ENCODE assay signal across 17 mouse cellular contexts in the genomic region with DNA sequence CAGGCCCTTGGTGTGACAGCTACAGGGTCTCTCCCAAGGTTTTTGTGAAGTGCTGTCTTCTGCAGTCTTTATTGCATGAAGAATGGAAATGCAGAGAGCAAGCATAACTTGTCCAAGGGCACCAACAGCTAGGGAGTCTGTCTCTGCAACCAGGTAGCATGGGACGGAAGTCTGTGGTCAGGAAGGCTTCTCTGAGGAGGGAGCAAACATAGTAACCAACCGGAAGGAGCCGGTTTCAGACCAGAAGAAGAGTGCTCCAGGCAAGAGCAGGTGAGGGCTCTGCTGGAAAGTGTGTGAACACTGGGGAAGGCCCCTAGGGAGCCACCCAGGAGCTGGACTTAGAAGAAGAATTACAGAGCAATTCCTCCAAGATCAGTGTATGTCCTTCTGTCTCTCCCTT. TPM values are rescaled to one million over a fixed set of nuclear protein-coding genes. Genes with fewer than 3 reads are reported as not detected.
DNase-seq lines count a peak whose midpoint lies in the region; ATAC-seq and TF ChIP-seq lines count a peak whose summit lies in the region.
"Had no signal": no experiment of that assay in that cellular context is flagged by ENCODE, and none has a peak within 500 bp of the region (broad histone marks: within the 10 kb centered on the region; RNA-seq: fewer than 3 reads in every experiment).

No protein-coding gene starts in this region.

- 9% methylated on average over 3 of the region's 3 CpGs for WGBS in spleen, adult 2 months

- TF ChIP-seq POLR2A in spleen, adult 2 months (IDR thresholded peaks at IDR 0.05; ENCODE audit: low read depth, low read length), result no peak

- peaks cover 47% of the 10 kb centered on the region for H3K4me1 ChIP-seq in spleen, adult 2 months (ENCODE audit: control insufficient read depth, insufficient read depth, insufficient read length)

- H3K36me3 ChIP-seq in spleen, adult 2 months (ENCODE audit: control insufficient read depth, insufficient read depth, low read length), result no peaks in the 10 kb centered on the region

- peak overlapping the region; percentile 64 for H3K27ac ChIP-seq in spleen, adult 2 months (ENCODE audit: insufficient read depth, low read length)
- H3K27ac ChIP-seq: left cerebral cortex, adult 2 months had no signal

- DNase-seq in spleen, adult 2 months (ENCODE audit: low read depth in 1 of 2, low spot score in 2 of 2), result peak in 1 of 2 experiments; percentile 61
- no peak for DNase-seq in spleen, postnatal 10 days (ENCODE audit: low spot score in 2 of 2)
- peak; percentile 48 for DNase-seq in ZHBTc4 (ENCODE audit: low read depth, low spot score)
- no peak for DNase-seq in ovary, adult 18-20 months (ENCODE audit: low spot score)
- no peak for DNase-seq in testis, postnatal 14 days (ENCODE audit: low spot score)
- DNase-seq in cerebellum, adult 11 months, result no peak
- DNase-seq: cerebellum, adult 9-11 months; heart, postnatal 36 days; kidney, postnatal 4 days; liver; lung, postnatal 4 days; right cerebral cortex, postnatal 4 days had no signal

- ATAC-seq in neutrophil, adult 5-6 weeks (ENCODE audit: extremely low read depth, insufficient number of reproducible peaks, low FRiP score, poor library complexity, severe bottlenecking), result peak; percentile 10; the same call in 1 of the 2 replicates
- ATAC-seq: intestine, postnatal 0 days; midbrain, embryonic 16.5 days had no signal

- H3K27me3 ChIP-seq in spleen, adult 2 months (ENCODE audit: control insufficient read depth, insufficient read depth, low read length), result no peaks in the 10 kb centered on the region

- H3K4me3 ChIP-seq in spleen, adult 2 months (ENCODE audit: extremely low read depth, insufficient read depth, insufficient read length), result no peak overlapping the region
- H3K4me3 ChIP-seq: left cerebral cortex, adult 2 months had no signal

- no peak for TF ChIP-seq CTCF in spleen, adult 2 months (IDR thresholded peaks at IDR 0.05; ENCODE audit: extremely low read depth, insufficient read depth, insufficient read length, insufficient replicate concordance)

RNA-seq across cellular contexts. Expression of a gene that starts 1.8 kb away (rescaled TPM):
- 37.5 and 39.9 TPM in 2 replicates for polyA plus RNA-seq in spleen, adult 2 months (2012; rRNA removed)
- total RNA-seq in neutrophil, adult 5-6 weeks (2017), result 301 and 321 TPM in 2 replicates
- polyA plus RNA-seq: neural tube, embryonic 14.5 days had no signal

RNA-seq across cellular contexts. Expression of a gene that starts 39.0 kb away (rescaled TPM):
- 24.3 and 25.1 TPM in 2 replicates for polyA plus RNA-seq in spleen, adult 2 months (2012; rRNA removed)
- total RNA-seq in neutrophil, adult 5-6 weeks (2017), result 9.1 and 13.5 TPM in 2 replicates

RNA-seq across cellular contexts. Expression of a gene that starts 49.7 kb away (rescaled TPM):
- polyA plus RNA-seq in spleen, adult 2 months (2012; rRNA removed), result 7.2 and 9.1 TPM in 2 replicates
- 31.1 and 35.4 TPM in 2 replicates for total RNA-seq in neutrophil, adult 5-6 weeks (2017)
